Mouse (Mus musculus) testis, postnatal 14 days (tissue): Measurements from ENCODE around the gene Plekhg1.

Experiments used
- DNase-seq: peaks from one replicate; pipeline ENCODE4 v3.0.0; 2021; ENCODE audit warnings: low spot score

Gene Plekhg1

DNA sequence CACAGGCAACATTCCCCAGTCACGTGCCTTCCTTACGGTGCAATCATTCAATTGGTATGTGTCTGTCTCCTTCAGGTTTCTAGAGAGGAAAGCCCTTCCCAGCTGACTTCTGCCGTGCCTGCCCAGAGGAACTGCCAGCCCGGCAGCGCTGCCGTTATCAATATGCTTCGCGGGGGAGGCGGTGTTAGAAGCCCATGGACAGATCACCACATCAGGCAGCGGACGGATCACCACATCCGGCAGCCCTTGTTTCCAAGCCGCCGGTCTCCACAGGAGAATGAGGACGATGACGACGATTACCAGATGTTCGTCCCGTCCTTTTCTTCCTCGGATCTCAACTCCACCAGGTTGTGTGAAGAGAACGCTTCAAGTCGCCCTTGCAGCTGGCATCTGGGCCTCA lies 216.3 kb downstream of the Plekhg1 start:
- no peak for DNase-seq

DNA sequence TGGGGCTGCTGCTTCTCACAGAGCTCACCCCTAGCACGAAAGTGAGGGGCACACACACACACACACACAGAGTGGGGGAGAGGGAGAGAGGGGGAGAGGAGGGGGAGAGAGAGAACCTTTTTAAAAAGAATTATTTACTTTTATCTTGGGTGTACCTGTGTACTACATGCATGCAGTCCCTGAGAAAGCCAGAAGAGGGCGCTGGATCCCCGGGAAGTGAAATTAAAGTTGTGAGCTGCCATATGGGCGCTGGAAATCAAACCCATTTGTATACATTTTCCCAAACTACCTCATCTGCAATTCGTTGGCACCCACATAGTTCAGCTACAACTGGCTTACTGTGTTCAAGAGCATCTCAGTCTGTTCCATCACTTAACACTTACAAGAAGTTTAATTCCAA lies 218.4 kb downstream of the Plekhg1 start:
- DNase-seq: no peak

DNA sequence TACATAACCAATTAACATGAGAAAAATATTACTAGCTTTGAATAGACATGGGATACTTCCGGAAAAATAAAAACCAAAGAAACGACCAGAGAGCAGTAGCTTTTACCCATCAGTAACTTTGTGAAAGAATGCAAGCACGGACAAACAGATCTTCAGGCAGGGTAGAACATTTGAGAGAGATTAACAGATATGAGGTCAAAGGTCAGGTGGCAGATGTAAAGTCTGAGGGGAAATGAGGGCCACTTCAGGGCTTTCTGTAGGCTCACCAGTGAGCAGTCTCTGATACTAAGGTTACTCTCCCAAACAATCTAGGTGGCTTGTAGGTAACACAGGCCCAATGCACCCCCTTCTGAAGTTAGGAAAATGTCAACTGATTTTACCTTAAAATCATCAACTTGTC lies 228.9 kb downstream of the Plekhg1 start:
- DNase-seq: no peak

DNA sequence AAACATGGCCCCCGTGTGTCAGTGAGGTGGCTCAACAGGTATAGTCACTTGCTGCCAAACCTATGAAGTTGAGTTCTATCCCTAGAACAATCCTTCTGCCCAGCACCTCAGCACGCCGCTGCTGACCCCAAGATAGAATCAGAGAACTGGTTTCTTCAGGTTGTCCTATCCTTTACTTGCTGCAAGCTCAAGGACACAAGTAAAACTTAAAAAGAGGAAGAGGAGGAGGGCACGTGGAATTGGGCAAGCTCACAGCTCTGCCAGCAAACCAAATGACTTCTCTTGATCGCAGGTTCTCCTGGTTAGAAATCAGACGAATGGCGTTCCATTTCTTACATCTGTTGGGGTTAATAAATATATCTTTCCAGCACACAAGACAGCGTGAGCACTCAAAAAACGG lies 232.1 kb downstream of the Plekhg1 start:
- no peak for DNase-seq

DNA sequence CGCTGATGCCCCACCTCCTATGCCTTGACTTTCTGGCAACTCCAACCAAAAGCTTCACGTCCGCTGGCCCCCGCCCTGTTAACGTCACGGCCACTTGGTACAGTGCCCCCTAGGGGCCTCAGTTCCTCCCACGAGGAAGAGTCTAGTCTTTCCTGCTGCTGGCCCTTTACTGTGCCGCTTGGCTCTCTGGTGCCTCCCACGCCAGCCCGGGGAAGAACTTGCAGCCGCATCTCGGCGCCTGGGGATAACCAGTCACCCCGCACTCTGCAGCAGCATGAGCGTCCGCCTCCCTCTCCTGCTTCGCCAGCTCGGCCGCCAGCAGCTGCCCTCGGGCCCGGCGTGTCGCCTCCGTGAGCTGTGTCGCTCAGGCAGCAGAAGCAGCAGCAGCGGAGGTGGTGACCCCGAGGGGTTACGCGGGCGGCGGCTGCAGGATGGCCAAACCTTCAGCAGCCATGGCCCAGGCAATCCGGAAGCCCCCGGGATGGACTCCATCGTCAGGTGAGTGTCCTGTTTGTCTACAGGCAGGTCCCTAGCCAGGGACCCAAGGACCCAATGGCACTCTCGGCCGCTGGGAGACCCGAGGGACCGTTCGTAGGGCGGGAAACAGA lies 232.9 kb downstream of the Plekhg1 start, which contains the start of gene Mthfd1l:
TSS of gene Mthfd1l (plus strand) at position 138 of the 608 bp plus-strand sequence.
- peak; percentile 76 for DNase-seq

DNA sequence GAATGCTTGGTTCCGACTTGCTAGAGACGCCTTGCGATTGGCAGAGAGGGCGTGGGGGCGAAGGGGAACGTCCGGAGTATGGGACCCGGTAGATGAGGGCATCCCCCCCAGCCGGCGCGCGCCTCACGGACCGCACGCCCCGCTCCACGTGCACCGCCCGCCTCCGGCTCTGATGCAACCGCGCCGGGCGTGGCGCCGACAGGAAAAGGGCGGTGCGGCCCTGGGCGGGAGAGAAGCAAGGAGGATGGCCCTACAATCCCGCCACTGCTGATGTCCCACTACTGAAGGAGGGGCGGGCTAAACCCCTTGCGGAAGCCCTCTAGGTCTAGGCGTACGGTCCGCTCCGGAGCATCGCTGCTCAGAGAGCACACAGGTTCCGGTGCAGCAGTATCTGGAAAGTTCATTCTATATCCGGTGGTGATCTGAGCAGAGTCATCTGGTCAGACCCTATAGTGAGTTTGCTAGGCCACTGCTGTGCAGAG lies 233.5 kb downstream of the Plekhg1 start:
- peak; percentile 82 for DNase-seq

DNA sequence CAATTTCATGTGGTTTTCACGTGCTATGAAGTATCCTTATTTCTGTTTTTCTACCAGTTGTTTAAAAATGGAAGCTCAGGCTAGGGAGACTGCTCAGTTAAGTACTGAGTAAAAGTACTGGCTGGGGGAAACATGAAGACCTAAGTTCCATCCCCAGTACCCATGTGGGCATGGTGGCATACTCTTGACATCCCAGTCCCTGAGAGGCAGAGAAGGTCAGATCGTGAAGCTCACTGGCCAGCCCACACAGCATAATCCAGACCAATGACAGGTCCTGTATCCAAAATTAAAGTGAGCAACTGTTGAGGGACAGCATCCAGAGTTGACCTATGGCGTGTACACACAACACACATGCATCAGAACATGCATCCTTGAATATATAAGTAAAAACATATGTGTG lies 234.2 kb downstream of the Plekhg1 start:
- DNase-seq: no peak

DNA sequence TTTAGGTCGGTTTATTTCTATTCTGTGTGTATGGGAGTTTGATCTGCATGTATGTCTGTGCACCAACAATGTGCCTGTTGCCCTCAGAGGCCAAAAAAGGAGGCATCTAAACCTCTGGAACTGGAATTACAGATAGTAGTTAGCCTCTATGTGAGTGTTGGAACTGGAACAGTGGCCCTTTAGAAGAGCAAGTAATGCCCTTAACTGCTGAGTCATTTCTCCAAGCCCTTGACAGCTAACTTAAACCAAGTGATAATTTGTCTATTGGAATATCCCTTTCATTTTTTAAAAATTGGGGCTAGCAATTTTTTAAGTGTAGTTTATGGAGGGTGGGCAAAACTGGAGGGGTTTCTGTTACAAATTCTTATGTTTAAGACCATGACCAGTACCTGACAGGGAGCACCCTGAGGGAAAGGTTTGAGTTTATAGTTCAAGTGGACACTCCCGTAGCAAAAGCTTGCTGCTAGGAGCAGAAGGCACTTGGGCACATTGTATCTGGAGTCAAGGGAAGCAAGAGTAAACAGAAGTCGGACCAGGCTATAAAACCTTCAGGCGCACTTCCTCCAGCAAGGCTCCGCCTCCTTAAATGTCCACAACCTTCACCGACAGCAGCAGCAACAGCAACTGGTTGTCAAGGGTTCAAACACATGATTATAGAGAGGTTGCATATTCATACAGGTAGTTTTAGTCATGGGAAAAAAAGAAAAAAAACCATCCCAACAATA lies 235.9 kb downstream of the Plekhg1 start:
- DNase-seq: no peak

DNA sequence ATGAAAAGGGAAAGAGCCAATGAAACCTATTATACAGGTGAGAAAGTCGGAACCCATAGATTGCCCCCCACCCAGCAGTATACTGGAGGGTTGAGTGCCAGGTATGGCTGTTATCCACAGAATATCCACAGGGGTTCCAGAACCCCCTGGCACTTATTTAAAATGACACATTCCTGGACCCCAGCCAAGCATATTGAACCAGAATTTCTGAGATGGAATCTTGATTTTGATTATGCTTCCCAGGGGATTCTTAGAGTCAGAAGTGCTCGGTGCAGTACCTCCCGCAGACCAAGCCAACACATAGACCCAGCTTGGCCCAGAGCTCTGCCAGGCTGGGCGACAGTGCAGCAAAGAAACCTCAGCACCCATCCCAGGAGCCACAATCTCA lies 236.5 kb downstream of the Plekhg1 start:
- no peak for DNase-seq

DNA sequence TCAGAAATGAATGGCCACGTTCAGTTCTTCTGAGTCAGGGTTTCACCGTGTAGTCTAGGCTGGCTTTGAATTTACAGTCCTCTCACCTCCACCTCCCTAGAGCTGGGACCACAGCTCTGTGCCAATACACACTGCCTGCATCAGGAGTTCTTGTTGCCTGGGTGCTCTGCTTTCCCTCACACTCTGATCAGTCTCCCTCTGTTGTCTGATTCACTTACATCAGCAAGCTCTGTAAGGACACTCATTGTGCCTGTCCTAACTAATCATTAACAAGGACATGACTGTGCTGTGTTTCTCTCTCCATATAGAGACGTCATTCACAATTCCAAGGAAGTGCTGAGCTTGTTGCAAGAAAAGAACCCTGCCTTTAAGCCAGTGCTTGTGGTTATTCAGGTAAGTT lies 238.2 kb downstream of the Plekhg1 start:
- DNase-seq: no peak

DNA sequence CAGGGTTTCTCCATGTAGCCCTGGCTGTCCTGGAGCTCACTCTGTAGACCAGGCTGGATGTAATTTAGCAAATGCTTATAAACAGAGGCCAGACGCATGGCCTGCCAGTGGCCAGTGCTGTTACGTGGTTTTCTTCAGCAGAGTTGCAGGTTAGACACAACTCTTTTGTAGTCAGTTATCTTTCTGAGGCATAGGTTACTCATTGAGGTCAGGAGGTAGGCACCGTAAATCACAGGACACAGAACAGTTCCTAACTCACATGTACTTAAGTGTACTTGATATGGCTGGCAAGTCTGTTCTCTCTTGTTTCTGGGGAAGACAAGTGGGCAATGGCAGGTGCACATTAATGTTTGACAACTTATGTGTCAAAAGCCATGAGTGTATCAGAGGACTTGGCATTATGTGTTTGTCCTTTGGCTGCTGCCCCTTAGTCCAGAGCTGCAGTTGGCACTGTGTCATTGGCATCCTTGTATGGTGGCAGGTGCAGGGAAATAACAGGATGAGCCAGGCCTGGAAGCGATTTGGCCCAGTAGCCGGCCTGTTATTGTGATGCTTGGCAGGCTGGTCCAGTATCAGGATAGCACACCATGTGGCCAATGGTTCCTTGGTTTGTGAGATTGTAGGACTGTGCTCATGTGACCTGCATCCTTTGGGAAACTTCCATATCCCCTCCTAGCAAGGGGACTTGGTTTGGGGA lies 238.8 kb downstream of the Plekhg1 start:
- no peak for DNase-seq

DNA sequence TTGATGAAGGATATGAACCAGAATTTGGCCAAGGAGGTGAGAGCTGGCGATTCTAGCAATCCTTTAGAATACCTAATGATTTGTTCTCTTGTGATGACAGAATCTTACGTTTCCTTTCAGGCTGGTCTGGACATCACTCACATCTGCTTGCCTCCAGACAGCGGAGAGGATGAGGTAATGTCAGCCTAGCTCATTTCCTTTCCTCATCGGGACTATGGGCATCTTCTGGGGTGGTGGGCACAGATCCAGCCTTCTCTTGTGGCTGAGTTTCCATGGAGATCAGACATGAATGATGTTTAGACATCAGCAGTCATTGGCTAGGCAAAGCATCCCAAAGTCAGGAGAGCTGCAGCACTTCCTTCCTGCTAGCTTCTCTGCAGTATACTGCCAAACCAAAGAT lies 240.1 kb downstream of the Plekhg1 start:
- DNase-seq: no peak

DNA sequence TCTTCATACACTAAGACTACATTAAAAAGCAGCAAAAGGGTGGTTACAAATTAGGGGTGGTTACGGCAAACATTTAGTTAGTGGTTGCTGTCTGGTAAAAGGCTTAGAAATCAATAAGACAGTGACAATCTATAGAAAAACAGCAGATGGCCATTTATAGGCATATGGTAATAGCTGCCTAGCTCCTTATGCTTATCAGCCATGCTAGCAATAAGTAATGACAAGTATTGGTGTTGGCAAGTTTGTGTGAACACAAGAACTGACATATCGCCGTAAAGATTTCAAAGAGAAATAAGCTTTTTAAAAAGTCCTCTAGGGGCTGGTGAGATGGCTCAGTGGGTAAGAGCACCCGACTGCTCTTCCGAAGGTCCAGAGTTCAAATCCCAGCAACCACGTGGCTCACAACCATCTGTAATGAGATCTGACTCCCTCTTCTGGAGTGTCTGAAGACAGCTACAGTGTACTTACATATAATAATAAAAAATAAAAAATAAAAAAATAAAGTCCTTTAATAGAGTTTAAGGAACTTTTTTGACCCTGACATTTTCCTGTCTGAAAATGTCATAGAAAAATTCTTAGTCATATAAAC lies 250.2 kb downstream of the Plekhg1 start:
- no peak for DNase-seq

DNA sequence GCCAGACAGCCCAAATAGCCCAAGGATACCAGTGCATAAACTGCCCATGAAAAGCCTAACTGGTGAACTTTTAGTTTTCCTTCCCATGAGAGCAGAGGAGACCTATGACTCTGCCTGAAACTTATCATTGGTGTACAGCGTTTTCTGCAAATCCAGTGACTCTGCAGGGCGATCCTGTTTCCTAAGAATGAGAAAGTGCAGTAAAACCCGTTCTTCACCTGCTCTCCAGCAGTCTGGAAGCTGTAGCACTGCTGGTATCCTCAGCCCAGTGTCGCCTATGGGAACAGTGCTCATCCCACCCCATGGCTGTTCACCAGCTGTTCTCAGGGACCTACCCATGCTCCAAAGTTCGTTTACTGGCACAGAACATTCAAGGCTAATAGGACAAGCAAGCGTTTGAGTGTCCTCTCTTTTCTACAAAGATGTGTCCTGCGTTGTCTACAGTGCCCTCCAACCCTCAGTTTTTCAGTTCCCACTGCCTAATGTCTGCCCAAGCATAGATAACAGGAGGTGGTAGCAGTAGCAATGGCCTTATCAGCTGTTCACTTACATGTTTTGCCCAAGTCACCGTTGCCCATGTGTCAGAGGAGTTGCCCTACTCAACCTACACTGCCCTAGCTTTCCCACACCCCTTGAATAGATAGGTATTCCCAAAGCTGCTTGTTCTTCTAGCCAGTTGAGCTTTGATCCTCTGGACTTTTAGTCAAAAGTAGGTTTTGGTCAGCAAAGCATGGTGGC lies 253.4 kb downstream of the Plekhg1 start:
- no peak for DNase-seq

DNA sequence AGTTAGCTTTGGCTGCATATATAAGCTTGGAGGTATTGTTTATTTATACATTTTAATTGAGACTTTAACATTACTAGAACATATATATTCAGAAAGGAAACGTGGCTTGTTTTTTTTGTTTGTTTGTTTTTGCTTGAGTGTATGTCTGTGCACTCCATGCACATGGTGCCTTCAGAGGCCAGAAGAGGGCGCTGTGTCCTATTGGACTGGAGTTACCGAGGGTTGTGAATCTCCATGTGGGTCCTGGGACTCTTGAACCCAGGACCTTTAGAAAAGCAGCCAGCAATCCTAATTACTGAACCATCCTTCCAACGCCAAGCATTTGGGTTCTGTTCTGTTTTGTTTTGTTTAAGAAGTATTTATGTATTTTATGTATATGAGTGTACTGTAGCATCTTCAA lies 255.1 kb downstream of the Plekhg1 start:
- DNase-seq: no peak

DNA sequence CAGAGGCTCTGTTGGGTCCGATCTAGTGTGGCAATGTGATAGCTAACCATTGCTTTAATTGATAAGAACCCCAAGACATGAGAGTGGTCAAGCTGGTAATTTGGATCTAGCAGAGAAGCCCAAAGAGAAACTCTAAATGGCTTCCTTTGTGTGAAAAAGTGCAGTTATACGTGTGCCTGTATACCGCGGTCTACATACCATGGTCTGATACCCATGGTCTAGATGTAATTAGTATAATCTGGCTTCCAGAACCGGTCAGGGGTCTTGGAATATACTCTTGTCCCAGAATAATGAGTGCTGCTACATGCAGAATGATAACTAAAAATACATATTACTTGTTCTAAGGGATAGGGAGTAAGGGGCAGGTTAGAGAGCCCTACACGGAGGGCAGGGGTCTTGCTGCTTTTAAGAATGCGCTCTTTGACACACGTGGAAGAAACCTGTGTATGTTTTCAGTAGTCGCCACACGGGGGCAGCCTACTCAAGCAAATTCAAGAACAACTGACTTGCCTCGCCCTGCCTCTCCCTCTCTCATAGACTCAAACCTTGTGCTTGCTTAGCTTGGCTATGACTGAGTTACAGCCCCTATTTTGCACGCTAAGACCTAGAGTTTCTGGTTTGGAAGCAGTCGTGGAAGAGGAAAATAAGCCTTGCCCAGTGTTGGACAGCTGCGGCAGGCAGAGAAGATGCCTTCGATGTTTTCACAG lies 256.2 kb downstream of the Plekhg1 start:
- peak; percentile 31 for DNase-seq

DNA sequence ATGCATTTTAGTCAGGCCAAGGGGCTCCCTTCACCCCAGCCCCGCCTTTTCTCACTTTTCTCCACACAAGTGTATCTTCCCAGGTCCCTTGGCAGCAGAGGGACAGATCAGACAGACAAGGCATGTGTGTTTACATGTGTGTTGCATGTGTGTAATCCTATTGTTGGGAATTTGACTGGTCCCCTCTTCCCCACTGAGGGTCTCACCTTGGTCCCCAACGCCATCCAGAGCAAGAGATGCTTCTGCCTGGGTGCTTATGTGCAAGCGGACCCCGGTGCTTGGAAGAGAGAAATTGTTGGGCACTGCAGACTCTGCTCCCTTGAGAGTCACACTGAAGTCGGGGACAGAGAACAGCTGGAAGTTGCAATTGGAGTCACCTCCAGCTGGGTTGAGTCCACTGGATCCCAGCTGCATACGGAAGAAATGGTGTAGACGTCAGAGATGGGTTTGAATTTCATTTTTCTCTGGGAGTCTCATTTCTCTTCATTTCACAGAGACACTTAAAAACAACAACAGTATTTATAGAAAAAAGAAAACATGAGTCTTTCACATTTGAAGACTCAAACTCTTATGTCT lies 257.8 kb downstream of the Plekhg1 start:
- DNase-seq: no peak

DNA sequence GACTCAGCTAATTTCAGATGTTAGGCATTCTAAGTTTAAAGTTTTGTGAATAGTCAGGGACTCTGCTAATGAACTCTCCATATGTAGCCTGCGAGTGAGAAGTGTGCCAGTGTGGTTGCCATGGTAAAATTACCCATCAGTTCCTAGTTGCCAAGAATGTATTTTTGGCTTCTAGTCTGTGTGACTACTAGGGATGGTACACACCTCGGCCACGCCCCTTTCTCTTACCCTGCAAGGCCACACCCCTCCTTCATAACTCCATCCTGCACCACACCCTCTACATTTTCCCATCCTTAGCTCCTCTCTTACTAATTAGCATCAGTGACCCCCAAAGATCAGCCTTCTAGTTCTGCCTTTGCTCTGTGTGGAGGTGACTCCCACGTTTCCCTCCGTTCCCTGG lies 262.5 kb downstream of the Plekhg1 start:
- DNase-seq: no peak

DNA sequence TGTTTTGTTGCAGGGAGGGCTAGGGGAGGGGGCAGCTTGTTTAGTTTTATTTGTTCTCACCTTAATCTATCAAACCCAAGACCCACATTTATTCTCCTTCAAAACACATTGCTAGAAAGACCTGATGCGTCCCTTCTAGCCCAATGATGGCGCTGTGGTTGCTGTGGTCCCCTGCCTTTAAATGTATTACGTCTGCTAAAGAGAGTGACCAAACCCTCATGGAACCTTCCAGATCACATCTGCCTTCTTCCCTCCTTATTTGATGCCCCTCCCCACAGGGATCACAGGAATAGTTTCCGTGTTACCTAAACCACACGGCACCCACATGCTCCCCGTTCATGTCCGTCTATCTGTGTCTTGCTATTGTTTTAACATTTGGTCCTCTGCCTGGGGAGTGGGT lies 265.0 kb downstream of the Plekhg1 start:
- DNase-seq: no peak

DNA sequence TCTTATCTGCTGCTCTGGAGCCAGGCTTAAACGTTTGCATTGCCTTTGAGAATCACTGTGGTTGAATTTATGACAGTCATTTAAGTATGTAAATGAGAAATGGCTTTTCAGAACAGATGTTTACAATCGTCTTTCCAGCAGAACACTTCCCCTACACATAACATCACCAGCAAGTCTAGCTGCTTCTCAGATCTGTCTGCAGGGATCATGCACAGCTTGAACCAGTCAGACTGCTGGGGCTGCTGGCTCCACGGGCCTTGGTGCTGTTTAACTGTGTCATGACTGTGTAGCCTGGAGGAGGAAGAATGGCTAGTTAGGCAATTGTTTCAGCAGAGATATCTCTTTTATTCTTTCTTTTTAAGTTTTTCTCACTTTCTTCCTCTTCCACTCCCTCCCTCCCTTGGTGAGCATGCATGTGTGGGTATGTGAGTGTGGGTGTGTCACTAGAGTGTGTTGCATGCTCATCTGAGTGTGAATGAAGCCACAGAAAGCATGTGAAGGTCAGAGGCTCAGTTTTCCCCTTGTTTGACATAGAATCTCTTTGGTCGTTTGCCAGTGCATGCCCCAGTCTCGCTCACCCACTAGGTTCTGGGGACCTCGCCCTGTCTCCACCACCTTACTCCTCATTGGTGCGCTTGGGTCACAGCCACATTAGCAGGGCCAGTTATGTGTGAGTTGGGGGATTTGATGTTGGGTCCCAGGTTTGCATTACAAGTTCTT lies 266.3 kb downstream of the Plekhg1 start:
- no peak for DNase-seq
